28 mouse cellular contexts compared by ENCODE assay signal in the genomic region with DNA sequence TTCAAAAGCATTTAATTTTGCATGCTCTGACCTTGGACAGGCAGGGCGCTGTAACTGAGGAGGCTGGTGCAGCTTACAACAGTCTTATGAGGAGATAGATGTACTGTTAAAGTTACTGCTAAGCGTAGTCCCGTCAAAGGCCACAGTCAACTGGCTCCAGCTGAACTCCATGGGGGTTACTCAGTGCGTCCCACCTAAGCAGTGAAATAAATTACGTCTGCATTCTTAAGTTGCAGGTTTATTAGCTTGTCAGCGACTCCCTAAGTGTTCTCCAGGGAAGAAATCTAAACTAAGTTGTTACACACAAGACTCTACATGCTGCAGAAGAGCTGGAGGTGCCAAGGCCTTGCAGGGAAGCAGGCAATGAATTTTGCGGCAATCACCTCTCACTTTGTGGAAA.
DNase-seq lines count a peak whose midpoint lies in the region; ATAC-seq lines count a peak whose summit lies in the region.
"Had no signal": no experiment of that assay in that cellular context is flagged by ENCODE, and none has a peak within 500 bp of the region (broad histone marks: within the 10 kb centered on the region; RNA-seq: fewer than 3 reads in every experiment).

No protein-coding gene starts in this region.

- peak; percentile 18 for DNase-seq in adrenal gland, postnatal 14 days
- no peak for DNase-seq in adrenal gland, adult 8-10 months
- peak; percentile 9 for DNase-seq in forebrain, embryonic 11.5 days (ENCODE audit: low spot score)
- no peak for DNase-seq in forebrain, embryonic 14.5 days (ENCODE audit: low spot score)
- peak; percentile 78 for DNase-seq in forelimb bud, embryonic 11.5 days (ENCODE audit: low read depth, low spot score)
- no peak for DNase-seq in layer of hippocampus, postnatal 10 days (ENCODE audit: low spot score in 2 of 2)
- DNase-seq in right cerebral cortex, postnatal 25 days, result no peak
- DNase-seq: cerebellum, adult 11-12 months; cerebellum, adult 9-11 months; heart, adult 2 months; heart, postnatal 14 days; kidney, adult 9 months; layer of hippocampus, adult 9-11 months; lung, embryonic 14.5 days; lung, postnatal 14 days; retina, postnatal 1 day; spleen, adult 18-20 months; thymus, postnatal 14 days had no signal

- WGBS in forebrain, embryonic 11.5 days, result 88% methylated on average over 7 of the region's 7 CpGs
- WGBS in forebrain, embryonic 14.5 days, result 85% methylated on average over 7 of the region's 7 CpGs
- WGBS in limb, embryonic 12.5 days, result 10% methylated on average over 7 of the region's 7 CpGs

- H3K27me3 ChIP-seq in forebrain, embryonic 11.5 days (ENCODE audit: control insufficient read depth, insufficient read depth, low read length), result no peaks in the 10 kb centered on the region
- H3K27me3 ChIP-seq in forebrain, embryonic 14.5 days (replicated peaks; ENCODE audit: control insufficient read depth, insufficient read depth, low read length), result no peaks in the 10 kb centered on the region
- H3K27me3 ChIP-seq in limb, embryonic 12.5 days, result peaks cover 18% of the 10 kb centered on the region
- H3K27me3 ChIP-seq: forebrain, embryonic 15.5 days; intestine, embryonic 15.5 days; liver, embryonic 15.5 days; midbrain, embryonic 15.5 days; neural tube, embryonic 15.5 days had no signal

- no peak for ATAC-seq in forebrain, embryonic 11.5 days (replicated peaks; ENCODE audit: low FRiP score)
- no peak for ATAC-seq in forebrain, embryonic 14.5 days
- ATAC-seq in limb, embryonic 12.5 days (ENCODE audit: insufficient number of reproducible peaks, insufficient read depth, low FRiP score, low TSS enrichment, low read depth), result peak; percentile 86
- ATAC-seq: forebrain, embryonic 15.5 days; hindbrain, embryonic 16.5 days; intestine, embryonic 15.5 days; midbrain, embryonic 15.5 days had no signal

- no peak overlapping the region for H3K4me3 ChIP-seq in forebrain, embryonic 11.5 days (ENCODE audit: low read depth, low read length)
- no peak overlapping the region for H3K4me3 ChIP-seq in forebrain, embryonic 14.5 days (ENCODE audit: low read depth, low read length)
- no peak overlapping the region for H3K4me3 ChIP-seq in limb, embryonic 12.5 days (replicated peaks)
- H3K4me3 ChIP-seq: forebrain, embryonic 15.5 days; heart, adult 2 months; hindbrain, embryonic 10.5 days; intestine, embryonic 15.5 days; liver, embryonic 15.5 days; midbrain, embryonic 10.5 days; midbrain, embryonic 15.5 days; neural tube, embryonic 15.5 days had no signal

- H3K9ac ChIP-seq in forebrain, embryonic 11.5 days (ENCODE audit: low read length), result no peak overlapping the region
- H3K9ac ChIP-seq in forebrain, embryonic 14.5 days (ENCODE audit: low read length), result no peak overlapping the region
- no peak overlapping the region for H3K9ac ChIP-seq in limb, embryonic 12.5 days (replicated peaks)
- H3K9ac ChIP-seq: forebrain, embryonic 15.5 days; intestine, embryonic 15.5 days; liver, embryonic 15.5 days; lung, embryonic 14.5 days; midbrain, embryonic 15.5 days; neural tube, embryonic 15.5 days had no signal

- H3K4me1 ChIP-seq in forebrain, embryonic 11.5 days (replicated peaks; ENCODE audit: control insufficient read depth, insufficient read depth, low read length), result no peaks in the 10 kb centered on the region; the same call in 1 of the 2 replicates
- H3K4me1 ChIP-seq in forebrain, embryonic 14.5 days (ENCODE audit: control insufficient read depth, insufficient read depth, low read length), result peaks cover 7% of the 10 kb centered on the region; the same call in 1 of the 2 replicates
- no peaks in the 10 kb centered on the region; the same call in 1 of the 2 replicates for H3K4me1 ChIP-seq in limb, embryonic 12.5 days (replicated peaks)
- H3K4me1 ChIP-seq: hindbrain, embryonic 10.5 days; intestine, embryonic 15.5 days; liver, embryonic 15.5 days; midbrain, embryonic 10.5 days had no signal

- no peaks in the 10 kb centered on the region for H3K9me3 ChIP-seq in forebrain, embryonic 11.5 days (ENCODE audit: control insufficient read depth, low read length)
- no peaks in the 10 kb centered on the region for H3K9me3 ChIP-seq in forebrain, embryonic 14.5 days (replicated peaks; ENCODE audit: control insufficient read depth, low read length)
- H3K9me3 ChIP-seq in limb, embryonic 12.5 days, result no peaks in the 10 kb centered on the region
- H3K9me3 ChIP-seq: forebrain, embryonic 15.5 days; G1E; hindbrain, embryonic 10.5 days; intestine, embryonic 15.5 days; liver, embryonic 15.5 days; midbrain, embryonic 10.5 days; midbrain, embryonic 15.5 days; neural tube, embryonic 15.5 days had no signal

- no peaks in the 10 kb centered on the region for H3K36me3 ChIP-seq in forebrain, embryonic 11.5 days (ENCODE audit: control insufficient read depth, insufficient read depth, low read length)
- H3K36me3 ChIP-seq in forebrain, embryonic 14.5 days (ENCODE audit: control insufficient read depth, insufficient read depth, low read length), result no peaks in the 10 kb centered on the region
- H3K36me3 ChIP-seq in limb, embryonic 12.5 days, result no peaks in the 10 kb centered on the region
- H3K36me3 ChIP-seq: forebrain, embryonic 15.5 days; G1E; hindbrain, embryonic 10.5 days; intestine, embryonic 15.5 days; liver, embryonic 15.5 days; midbrain, embryonic 10.5 days; midbrain, embryonic 15.5 days; neural tube, embryonic 15.5 days had no signal

- no peak overlapping the region for H3K27ac ChIP-seq in forebrain, embryonic 11.5 days (ENCODE audit: low read depth, low read length)
- H3K27ac ChIP-seq in forebrain, embryonic 14.5 days (ENCODE audit: low read depth, low read length), result no peak overlapping the region
- peak overlapping the region; percentile 18; the same call in 1 of the 2 replicates for H3K27ac ChIP-seq in limb, embryonic 12.5 days
- H3K27ac ChIP-seq: forebrain, embryonic 15.5 days; heart, adult 2 months; hindbrain, embryonic 10.5 days; intestine, embryonic 15.5 days; liver, embryonic 15.5 days; midbrain, embryonic 10.5 days; midbrain, embryonic 15.5 days; neural tube, embryonic 15.5 days had no signal

- no peak overlapping the region for H3K4me2 ChIP-seq in forebrain, embryonic 11.5 days (ENCODE audit: low read depth, low read length, severe bottlenecking)
- no peak overlapping the region for H3K4me2 ChIP-seq in forebrain, embryonic 14.5 days (ENCODE audit: low read length)
- H3K4me2 ChIP-seq in limb, embryonic 12.5 days, result no peak overlapping the region
- H3K4me2 ChIP-seq: forebrain, embryonic 15.5 days; intestine, embryonic 15.5 days; liver, embryonic 15.5 days; lung, embryonic 14.5 days; midbrain, embryonic 15.5 days; neural tube, embryonic 15.5 days had no signal

Comparison
In these comparisons a context has a peak if more than half of its experiments do, and no peak if none do; other contexts are left out.
1. DNase-seq: peak in adrenal gland, postnatal 14 days (single experiment), forebrain, embryonic 11.5 days (single experiment) and forelimb bud, embryonic 11.5 days (single experiment); none in adrenal gland, adult 8-10 months (single experiment), forebrain, embryonic 14.5 days (single experiment), layer of hippocampus, postnatal 10 days (0 of 2) and right cerebral cortex, postnatal 25 days (single experiment).